Mouse (Mus musculus) hematopoietic stem cell, adult 5-6 weeks (primary cell): ENCODE data around the gene Aldh8a1. TPM values are rescaled to one million over a fixed set of nuclear protein-coding genes. Genes with fewer than 3 reads are reported as not detected.

Experiments used
- total RNA-seq: library from RNA; stranded (forward); fragments of 172-1452, 232-1000 nt; gene quantifications from 2 replicates; pipeline ENCODE4 v1.2.3, GENCODE M21; 2017

The Aldh8a1 gene
- total RNA-seq, 1 experiment from 2014 or later = not detected

Other genes with a start within 250 kb of the Aldh8a1 start
- 400 and 463 TPM in 2 replicates for gene Myb, start 216.3 kb upstream of the Aldh8a1 start, total RNA-seq
- 69.3 and 72.4 TPM in 2 replicates for gene Hbs1l, start 81.3 kb upstream of the Aldh8a1 start, total RNA-seq
- gene 1700020N01Rik, start 215.9 kb downstream of the Aldh8a1 start, total RNA-seq = not detected in 2 replicates